Mouse (Mus musculus): Measurements from ENCODE around the gene Akirin1. TPM values are rescaled to one million over a fixed set of nuclear protein-coding genes. Genes with fewer than 3 reads are reported as not detected.

Gene Akirin1
- polyA plus RNA-seq, 1 experiment, result 43.6 TPM

DNA sequence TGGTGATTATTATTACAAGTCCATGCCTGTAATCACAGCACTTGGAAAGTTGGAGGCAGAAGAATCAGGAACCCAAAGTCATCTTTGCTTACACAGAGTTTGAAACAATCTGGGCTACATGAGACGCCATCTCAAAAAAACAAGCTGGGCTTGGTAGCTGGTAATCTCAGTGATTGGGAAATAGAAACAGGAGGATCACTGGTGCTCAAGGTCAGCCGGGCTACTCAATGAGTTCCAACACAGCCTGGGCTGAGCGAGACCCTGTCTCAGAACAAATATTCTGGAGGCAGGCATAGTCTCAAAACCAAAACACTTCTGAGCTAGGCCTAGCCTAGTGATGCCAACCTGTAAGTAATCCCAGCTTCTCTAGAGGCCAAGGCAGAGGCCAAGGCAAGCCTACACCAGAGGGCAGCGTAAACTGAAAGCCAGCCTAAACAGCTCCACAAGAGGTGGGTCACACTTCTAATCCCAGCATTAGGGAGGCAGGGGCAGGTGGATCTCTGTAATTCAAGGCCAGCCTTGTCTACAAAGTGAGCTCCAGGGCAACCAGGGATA, 4.8 kb downstream of the Akirin1 start:
- TF ChIP-seq POLR2A (IDR thresholded peaks at IDR 0.05; ENCODE audit: borderline replicate concordance, insufficient read depth, low read length) (no peak), CTCF (IDR thresholded peaks at IDR 0.05; ENCODE audit: borderline replicate concordance, insufficient read depth, low read depth, low read length) (no peak)
- H3K4me1 ChIP-seq (ENCODE audit: control insufficient read depth, insufficient read depth, low read length), result peaks cover 2% of the 10 kb centered on the region; the same call in 1 of the 2 replicates
- DNase-seq, result no peak
- H3K27me3 ChIP-seq (ENCODE audit: control insufficient read depth, insufficient read depth, low read length), result no peaks in the 10 kb centered on the region
- no peak overlapping the region for H3K4me3 ChIP-seq (replicated peaks; ENCODE audit: insufficient read depth, low read depth, low read length)
- 92% methylated on average over 4 of the region's 4 CpGs for WGBS
- H3K27ac ChIP-seq (ENCODE audit: insufficient read depth, low read length), result no peak overlapping the region

DNA sequence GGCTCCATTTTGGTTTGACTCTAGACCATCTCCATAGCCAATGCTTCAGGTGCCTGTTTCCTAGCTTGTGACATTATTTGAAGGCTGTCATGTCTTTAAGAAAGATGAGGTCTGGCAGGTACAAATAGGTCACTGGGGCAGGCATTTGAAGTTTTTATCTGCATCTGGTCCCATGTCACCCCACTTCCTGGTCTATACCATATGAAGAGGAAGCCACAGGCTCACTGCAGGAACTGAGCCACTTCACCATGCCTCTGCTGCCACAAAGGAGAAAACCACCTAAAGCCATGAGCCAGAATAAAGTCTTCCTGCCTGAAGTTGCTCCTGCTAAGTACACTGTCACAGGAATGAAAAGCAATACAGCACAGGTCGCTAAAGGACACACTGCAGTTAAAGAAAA, 7.3 kb downstream of the Akirin1 start:
- 91% methylated on average over 1 of the region's 1 CpGs for WGBS
- Histone ChIP-seq H3K27ac (ENCODE audit: insufficient read depth, low read length) (no peak overlapping the region), H3K27me3 (ENCODE audit: control insufficient read depth, insufficient read depth, low read length) (no peaks in the 10 kb centered on the region), H3K4me1 (ENCODE audit: control insufficient read depth, insufficient read depth, low read length) (peaks cover 2% of the 10 kb centered on the region; the same call in 1 of the 2 replicates), H3K4me3 (replicated peaks; ENCODE audit: insufficient read depth, low read depth, low read length) (no peak overlapping the region)
- no peak for DNase-seq
- TF ChIP-seq CTCF (IDR thresholded peaks at IDR 0.05; ENCODE audit: borderline replicate concordance, insufficient read depth, low read depth, low read length), result no peak
- no peak for TF ChIP-seq POLR2A (IDR thresholded peaks at IDR 0.05; ENCODE audit: borderline replicate concordance, insufficient read depth, low read length)

DNA sequence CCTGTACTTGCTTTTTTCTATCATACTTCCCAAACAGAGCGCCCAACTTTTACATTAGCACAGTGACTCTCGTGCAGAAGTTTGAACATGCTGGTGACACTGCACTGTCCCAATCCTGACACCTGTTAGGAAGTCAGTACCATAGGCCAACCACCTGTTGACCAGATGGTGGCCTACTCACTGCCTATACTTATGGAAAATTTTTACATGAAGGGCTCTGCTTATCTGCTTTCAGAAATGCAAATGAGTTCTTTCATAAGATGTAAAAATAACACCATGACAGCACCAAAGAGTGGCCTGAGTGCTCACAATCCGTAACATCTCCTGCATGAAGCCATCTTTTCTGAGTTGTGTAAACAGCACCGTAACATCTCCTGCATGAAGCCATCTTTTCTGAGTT, 11.4 kb downstream of the Akirin1 start:
- TF ChIP-seq CTCF (IDR thresholded peaks at IDR 0.05; ENCODE audit: borderline replicate concordance, insufficient read depth, low read depth, low read length), result no peak
- no peak for TF ChIP-seq POLR2A (IDR thresholded peaks at IDR 0.05; ENCODE audit: borderline replicate concordance, insufficient read depth, low read length)
- no peak for DNase-seq
- no peak overlapping the region for H3K27ac ChIP-seq (ENCODE audit: insufficient read depth, low read length)
- no peaks in the 10 kb centered on the region for H3K27me3 ChIP-seq (ENCODE audit: control insufficient read depth, insufficient read depth, low read length)
- no peak overlapping the region for H3K4me3 ChIP-seq (replicated peaks; ENCODE audit: insufficient read depth, low read depth, low read length)
- 85% methylated on average over 4 of the region's 4 CpGs for WGBS
- H3K4me1 ChIP-seq (ENCODE audit: control insufficient read depth, insufficient read depth, low read length), result peaks cover under 1% of the 10 kb centered on the region; the same call in 1 of the 2 replicates

DNA sequence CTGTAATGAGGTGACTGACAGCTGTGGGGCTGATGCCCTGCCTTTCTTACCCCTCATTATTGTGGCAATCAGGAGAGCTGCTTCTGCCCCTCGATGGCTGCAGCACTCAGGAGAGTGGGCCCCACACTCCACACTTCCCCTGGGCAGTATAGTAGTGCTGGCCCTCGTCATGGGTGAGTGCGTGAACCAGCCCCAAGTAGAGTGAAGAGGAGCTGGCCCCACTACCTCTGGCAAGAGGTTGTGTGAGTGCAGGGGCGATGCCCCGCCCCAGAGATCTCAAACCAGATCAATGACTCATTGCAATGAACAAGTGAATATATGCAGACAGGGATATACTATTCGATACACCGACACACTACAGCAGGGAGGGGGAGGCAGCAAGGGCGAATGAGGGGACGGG, 16.6 kb downstream of the Akirin1 start:
- H3K27me3 ChIP-seq (ENCODE audit: control insufficient read depth, insufficient read depth, low read length), result no peaks in the 10 kb centered on the region
- 94% methylated on average over 9 of the region's 9 CpGs for WGBS

DNA sequence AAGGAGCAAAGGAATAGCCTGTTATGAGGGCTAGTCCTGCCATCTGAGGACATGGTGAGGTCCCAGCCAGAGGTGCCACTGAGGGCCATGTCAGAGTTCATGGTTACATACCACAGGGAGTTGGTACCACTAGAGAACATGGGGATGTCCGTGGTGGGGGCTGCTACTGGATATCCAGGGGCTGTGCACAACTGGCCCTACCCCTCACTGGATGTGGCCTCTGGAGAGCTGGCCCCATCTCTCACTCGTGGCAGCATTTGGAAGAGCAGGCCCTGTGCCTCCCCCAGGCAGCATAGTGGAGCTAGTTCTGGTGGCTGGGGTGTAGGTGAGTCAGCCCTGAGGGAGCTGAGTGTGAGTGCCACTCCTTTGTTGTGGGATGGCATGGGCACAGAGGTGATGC, 17.2 kb downstream of the Akirin1 start:
- peak overlapping the region; percentile 77 for H3K27ac ChIP-seq (ENCODE audit: insufficient read depth, low read length)
- 67% methylated on average over 2 of the region's 2 CpGs for WGBS

More for the DNA sequence above, 16.6 kb downstream of the Akirin1 start:
- Histone ChIP-seq H3K4me3 (replicated peaks; ENCODE audit: insufficient read depth, low read depth, low read length) (no peak overlapping the region), H3K27ac (ENCODE audit: insufficient read depth, low read length) (peak overlapping the region; percentile 77), H3K4me1 (ENCODE audit: control insufficient read depth, insufficient read depth, low read length) (peaks cover 18% of the 10 kb centered on the region)
- no peak for DNase-seq
- TF ChIP-seq CTCF (IDR thresholded peaks at IDR 0.05; ENCODE audit: borderline replicate concordance, insufficient read depth, low read depth, low read length) (no peak), POLR2A (IDR thresholded peaks at IDR 0.05; ENCODE audit: borderline replicate concordance, insufficient read depth, low read length) (no peak)

DNA sequence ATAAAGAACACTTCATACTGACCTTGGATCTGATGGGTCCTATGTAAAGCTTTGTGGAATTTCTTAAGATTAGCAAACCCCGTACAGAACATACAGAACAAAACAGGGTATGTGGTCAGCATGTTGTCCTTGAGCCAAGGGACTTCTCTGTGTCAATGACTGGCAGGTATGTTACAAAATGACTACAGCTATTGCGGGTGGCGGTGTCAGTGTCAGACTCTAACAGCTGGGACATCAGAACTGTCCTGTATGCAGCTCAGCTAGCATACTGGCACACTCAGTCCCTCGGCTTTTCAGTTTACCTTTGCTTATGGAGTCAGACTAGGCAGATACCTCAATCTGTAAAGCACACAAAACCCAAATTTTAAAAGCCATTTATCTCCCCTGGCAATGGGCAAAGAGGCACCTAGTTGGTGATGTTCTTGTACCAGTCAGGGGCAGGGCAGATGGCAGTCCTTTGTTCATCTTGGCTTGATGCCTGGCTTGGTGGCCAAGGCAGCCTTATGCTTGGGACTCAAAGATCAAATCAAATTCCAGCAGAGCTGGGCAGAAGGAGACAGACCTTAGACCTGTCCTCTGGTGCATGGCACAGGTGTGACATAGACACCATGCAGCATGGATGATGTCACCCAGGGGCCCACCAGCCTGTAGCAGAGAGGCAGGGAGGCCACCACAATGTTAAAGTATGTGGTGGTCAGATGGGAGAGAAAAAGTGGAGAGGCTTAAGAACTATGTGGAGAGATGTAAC, 17.8 kb downstream of the Akirin1 start:
- DNase-seq, result peak; percentile 72 to 83
- no peak for TF ChIP-seq CTCF (IDR thresholded peaks at IDR 0.05; ENCODE audit: borderline replicate concordance, insufficient read depth, low read depth, low read length)
- TF ChIP-seq POLR2A (IDR thresholded peaks at IDR 0.05; ENCODE audit: borderline replicate concordance, insufficient read depth, low read length), result no peak
- no peaks in the 10 kb centered on the region for H3K27me3 ChIP-seq (ENCODE audit: control insufficient read depth, insufficient read depth, low read length)
- peaks cover 18% of the 10 kb centered on the region for H3K4me1 ChIP-seq (ENCODE audit: control insufficient read depth, insufficient read depth, low read length)
- 53% methylated on average over 4 of the region's 4 CpGs for WGBS
- H3K4me3 ChIP-seq (replicated peaks; ENCODE audit: insufficient read depth, low read depth, low read length), result no peak overlapping the region
- H3K27ac ChIP-seq (ENCODE audit: insufficient read depth, low read length), result peak overlapping the region; percentile 77

More for the DNA sequence above, 17.2 kb downstream of the Akirin1 start:
- TF ChIP-seq POLR2A (IDR thresholded peaks at IDR 0.05; ENCODE audit: borderline replicate concordance, insufficient read depth, low read length), result no peak
- no peak for TF ChIP-seq CTCF (IDR thresholded peaks at IDR 0.05; ENCODE audit: borderline replicate concordance, insufficient read depth, low read depth, low read length)
- no peak for DNase-seq
- H3K4me3 ChIP-seq (replicated peaks; ENCODE audit: insufficient read depth, low read depth, low read length), result no peak overlapping the region
- peaks cover 18% of the 10 kb centered on the region for H3K4me1 ChIP-seq (ENCODE audit: control insufficient read depth, insufficient read depth, low read length)
- H3K27me3 ChIP-seq (ENCODE audit: control insufficient read depth, insufficient read depth, low read length), result no peaks in the 10 kb centered on the region

DNA sequence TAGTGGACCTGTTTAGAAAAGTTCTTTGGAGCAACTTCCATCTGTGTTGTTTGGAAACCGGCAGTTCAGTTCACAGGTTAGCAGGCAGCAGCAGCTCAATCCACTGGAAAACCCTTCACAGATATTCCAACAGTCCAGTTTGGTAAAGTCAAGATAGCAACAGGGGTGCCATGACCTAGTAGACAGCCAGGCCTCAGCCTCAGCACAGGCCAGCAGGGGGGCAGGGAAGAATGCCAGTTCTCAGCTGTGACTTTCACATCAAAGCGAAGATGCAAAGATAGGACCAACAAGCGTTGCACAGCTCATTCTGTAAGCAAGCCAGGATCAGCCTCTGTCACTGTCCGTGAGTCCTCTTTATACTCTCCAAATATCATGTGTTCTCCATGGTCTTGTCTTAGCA, 28.4 kb downstream of the Akirin1 start:
- no peak for DNase-seq
- no peak overlapping the region for H3K27ac ChIP-seq (ENCODE audit: insufficient read depth, low read length)
- no peak overlapping the region for H3K4me3 ChIP-seq (replicated peaks; ENCODE audit: insufficient read depth, low read depth, low read length)
- TF ChIP-seq CTCF (IDR thresholded peaks at IDR 0.05; ENCODE audit: borderline replicate concordance, insufficient read depth, low read depth, low read length) (no peak), POLR2A (IDR thresholded peaks at IDR 0.05; ENCODE audit: borderline replicate concordance, insufficient read depth, low read length) (no peak)
- WGBS, result 41% methylated on average over 4 of the region's 4 CpGs
- no peaks in the 10 kb centered on the region for H3K4me1 ChIP-seq (ENCODE audit: control insufficient read depth, insufficient read depth, low read length)
- H3K27me3 ChIP-seq (ENCODE audit: control insufficient read depth, insufficient read depth, low read length), result no peaks in the 10 kb centered on the region

DNA sequence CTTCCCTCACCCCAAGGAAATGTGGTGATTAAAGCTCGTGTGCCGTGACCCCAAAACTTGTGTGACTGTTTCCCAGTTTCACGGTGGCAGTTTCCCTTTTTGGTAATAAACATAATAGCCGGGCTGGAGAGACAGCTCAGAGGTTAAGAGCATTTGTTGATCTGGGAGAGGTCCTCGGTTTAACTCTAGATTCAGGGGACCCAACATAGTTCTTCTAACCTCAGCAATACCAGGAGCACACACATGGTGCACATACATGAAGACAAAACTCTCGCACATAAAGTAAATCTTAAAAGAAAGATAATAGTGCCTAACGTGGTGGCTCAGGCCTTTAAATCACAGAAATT, 31.7 kb downstream of the Akirin1 start:
- Histone ChIP-seq H3K27ac (ENCODE audit: insufficient read depth, low read length) (peak overlapping the region; percentile 72; the same call in 1 of the 2 replicates), H3K4me3 (replicated peaks; ENCODE audit: insufficient read depth, low read depth, low read length) (peak overlapping the region; percentile 98), H3K4me1 (ENCODE audit: control insufficient read depth, insufficient read depth, low read length) (no peaks in the 10 kb centered on the region), H3K27me3 (ENCODE audit: control insufficient read depth, insufficient read depth, low read length) (no peaks in the 10 kb centered on the region)
- DNase-seq, result no peak
- TF ChIP-seq CTCF (IDR thresholded peaks at IDR 0.05; ENCODE audit: borderline replicate concordance, insufficient read depth, low read depth, low read length) (no peak), POLR2A (IDR thresholded peaks at IDR 0.05; ENCODE audit: borderline replicate concordance, insufficient read depth, low read length) (no peak)
- WGBS, result 16% methylated on average over 7 of the region's 7 CpGs
